Mouse (Mus musculus) heart, adult 2 months (tissue): Measurements from ENCODE around the gene Olfr1395.

Experiments used
- CTCF ChIP-seq: fragments of 200-600 bp; IDR thresholded peaks from 2 replicates; pipeline ENCODE4 v1.8.1; 2022; ENCODE audit warnings: antibody characterized with exemption, mild to moderate bottlenecking, moderate library complexity
- EP300 ChIP-seq: fragments of 200-500 bp; IDR thresholded peaks from 2 replicates; pipeline ENCODE4 v1.6.1; 2011; ENCODE audit warnings: low read depth, low read length, control low read depth; ENCODE audit not compliant: insufficient read depth
- POLR2A ChIP-seq: fragments of 200-500 bp; IDR thresholded peaks from 2 replicates; pipeline ENCODE4 v1.6.1; 2011; ENCODE audit warnings: mild to moderate bottlenecking, low read depth, low read length, control low read depth; ENCODE audit not compliant: insufficient read depth

GRCm38 (mm10) chr11:49112624-49113219, 29.4 kb upstream of the Olfr1395 start:
- TF ChIP-seq POLR2A: no peak
- TF ChIP-seq CTCF: no peak
- TF ChIP-seq EP300: no peak
